Mouse (Mus musculus) brain, embryonic 14.5 days (tissue): ENCODE data around the gene Naa60.

Source experiments
- CTCF ChIP-seq: fragments of 200-500 bp; IDR thresholded peaks from 2 replicates; pipeline ENCODE4 v1.5.1; 2012; ENCODE audit warnings: inconsistent platforms, mild to moderate bottlenecking, moderate library complexity, borderline replicate concordance; ENCODE audit not compliant: insufficient read depth, insufficient read length; ENCODE audit errors: extremely low read depth
- POLR2A ChIP-seq: fragments of 200-500 bp; IDR thresholded peaks from 2 replicates; pipeline ENCODE4 v1.6.1; 2012; ENCODE audit warnings: mild to moderate bottlenecking, inconsistent platforms, borderline replicate concordance; ENCODE audit not compliant: poor library complexity, insufficient read depth, insufficient read length, severe bottlenecking; ENCODE audit errors: extremely low read depth

DNA sequence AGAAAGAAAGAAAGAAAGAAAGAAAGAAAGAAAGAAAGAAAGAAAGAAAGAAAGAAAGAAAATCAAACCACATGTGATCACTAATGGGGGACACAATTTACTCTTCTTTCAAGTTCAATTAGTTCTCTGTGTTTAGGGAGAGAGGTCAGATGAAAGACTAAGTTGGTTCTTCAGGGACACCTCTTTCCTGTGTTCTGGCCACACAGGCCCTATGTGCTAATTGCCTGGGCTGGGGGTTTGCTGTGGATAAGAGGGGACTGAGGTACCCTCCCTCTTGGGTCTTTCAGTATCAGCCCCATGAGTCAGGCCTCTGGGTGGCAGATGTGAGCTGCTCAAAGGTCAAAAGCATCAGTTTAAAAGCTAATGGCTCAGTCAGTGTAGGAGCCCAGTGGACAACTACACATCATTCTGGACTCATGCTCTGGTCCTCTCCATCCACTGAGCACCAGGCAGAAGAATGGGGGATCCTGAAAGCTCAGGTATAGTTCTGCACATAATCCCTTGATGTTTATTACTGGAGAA, 41.5 kb upstream of the Naa60 start, which contains the start of gene Olfr15:
- TF ChIP-seq POLR2A (no peak), CTCF (no peak)
